Mouse (Mus musculus) liver, embryonic 14.5 days (tissue): ENCODE measurements around the gene Thap3. TPM values are rescaled to one million over a fixed set of nuclear protein-coding genes. Genes with fewer than 3 reads are reported as not detected.

Source experiments
- ATAC-seq: fragments of 200-750 bp; cut with Nextera tagmentation; 2 replicates; pipeline ENCODE4 v1.8.0; 2017; ENCODE audit warnings: moderate number of reproducible peaks, mild to moderate bottlenecking, moderate library complexity; ENCODE audit not compliant: insufficient read depth
- DNase-seq, 3 experiments: peaks; one replicate each; pipeline ENCODE4 v3.0.0-alpha.2; 2012 to 2013; ENCODE audit warnings: low read depth in 3 of 3, low spot score in 3 of 3
- H3K27ac ChIP-seq: fragments of 300-500 bp; sonication (generic); 2 replicates; pipeline ENCODE4 v1.5.1; 2014; ENCODE audit warnings: moderate library complexity, mild to moderate bottlenecking, control low read depth, inconsistent platforms
- H3K27me3 ChIP-seq: fragments of 300-500 bp; sonication (generic); 2 replicates; pipeline ENCODE4 v1.6.1; 2014; ENCODE audit warnings: mild to moderate bottlenecking, low read length, moderate library complexity; ENCODE audit not compliant: control insufficient read depth, insufficient read depth
- H3K36me3 ChIP-seq: fragments of 300-500 bp; sonication (generic); replicated peaks from 2 replicates; pipeline ENCODE4 v1.6.1; 2014; ENCODE audit warnings: low read depth; ENCODE audit not compliant: control insufficient read depth, insufficient read depth
- H3K4me1 ChIP-seq, 2 experiments: fragments of 200-500 bp in 1 of 2; fragments of 300-500 bp in 1 of 2; sonication (generic) in 1 of 2; replicated peaks; 2 replicates each; pipeline ENCODE4 v1.6.1; 2012 to 2014; ENCODE audit warnings: antibody characterized with exemption in 1 of 2, inconsistent platforms in 1 of 2, low read length in 1 of 2; ENCODE audit not compliant: control insufficient read depth in 2 of 2, insufficient read depth in 2 of 2
- H3K4me2 ChIP-seq: fragments of 300-500 bp; sonication (generic); 2 replicates; pipeline ENCODE4 v1.6.1; 2014; ENCODE audit warnings: low read depth, mild to moderate bottlenecking, control low read depth, moderate library complexity
- H3K4me3 ChIP-seq, 2 experiments: fragments of 200-500 bp in 1 of 2; fragments of 300-500 bp in 1 of 2; sonication (generic) in 1 of 2; 2 replicates each; pipeline ENCODE4 v1.5.1; 2012 to 2014; ENCODE audit warnings: low read depth in 2 of 2, low read length in 2 of 2, mild to moderate bottlenecking in 2 of 2, control low read depth in 1 of 2, inconsistent platforms in 1 of 2, moderate library complexity in 1 of 2; ENCODE audit not compliant: insufficient read depth in 1 of 2
- H3K9ac ChIP-seq: fragments of 300-500 bp; sonication (generic); replicated peaks from 2 replicates; pipeline ENCODE4 v1.6.1; 2014; ENCODE audit warnings: mild to moderate bottlenecking, control low read depth, moderate library complexity
- H3K9me3 ChIP-seq: fragments of 300-500 bp; sonication (generic); 2 replicates; pipeline ENCODE4 v1.6.1; 2016; ENCODE audit warnings: low read length, mixed read lengths; ENCODE audit not compliant: control insufficient read depth
- CTCF ChIP-seq: IDR thresholded peaks from 2 replicates; pipeline ENCODE4 v1.5.1; 2016; ENCODE audit warnings: antibody characterized with exemption, low read depth, control low read depth
- EP300 ChIP-seq: IDR thresholded peaks from 2 replicates; pipeline ENCODE4 v1.6.1; 2016; ENCODE audit warnings: antibody characterized with exemption, low read depth
- WGBS: fragments of 180-500 bp; shearing (Covaris S2); extraction: QIAGEN DNeasy Blood & Tissue Kit; methylation state at CpG from one replicate; pipeline ENCODE4 v1.1.7; 2014; ENCODE audit not compliant: insufficient replicate concordance; 5-methylcytosine and 5-hydroxymethylcytosine counted together
- polyA plus RNA-seq, 2 experiments: library from polyadenylated mRNA; depleted of rRNA in 1 of 2; stranded (reverse) in 1 of 2; unstranded in 1 of 2; fragments of >200 nt; fragmentation: Nextera tagmentation in 1 of 2; extraction: Ambion mirVana in 1 of 2; gene quantifications; 2 replicates each; pipeline versions ENCODE4 v1.2.1 to v1.2.3; 2012 to 2014

Thap3 gene
- polyA plus RNA-seq, 2 experiments, result 4.5 to 5.0 TPM

DNA sequence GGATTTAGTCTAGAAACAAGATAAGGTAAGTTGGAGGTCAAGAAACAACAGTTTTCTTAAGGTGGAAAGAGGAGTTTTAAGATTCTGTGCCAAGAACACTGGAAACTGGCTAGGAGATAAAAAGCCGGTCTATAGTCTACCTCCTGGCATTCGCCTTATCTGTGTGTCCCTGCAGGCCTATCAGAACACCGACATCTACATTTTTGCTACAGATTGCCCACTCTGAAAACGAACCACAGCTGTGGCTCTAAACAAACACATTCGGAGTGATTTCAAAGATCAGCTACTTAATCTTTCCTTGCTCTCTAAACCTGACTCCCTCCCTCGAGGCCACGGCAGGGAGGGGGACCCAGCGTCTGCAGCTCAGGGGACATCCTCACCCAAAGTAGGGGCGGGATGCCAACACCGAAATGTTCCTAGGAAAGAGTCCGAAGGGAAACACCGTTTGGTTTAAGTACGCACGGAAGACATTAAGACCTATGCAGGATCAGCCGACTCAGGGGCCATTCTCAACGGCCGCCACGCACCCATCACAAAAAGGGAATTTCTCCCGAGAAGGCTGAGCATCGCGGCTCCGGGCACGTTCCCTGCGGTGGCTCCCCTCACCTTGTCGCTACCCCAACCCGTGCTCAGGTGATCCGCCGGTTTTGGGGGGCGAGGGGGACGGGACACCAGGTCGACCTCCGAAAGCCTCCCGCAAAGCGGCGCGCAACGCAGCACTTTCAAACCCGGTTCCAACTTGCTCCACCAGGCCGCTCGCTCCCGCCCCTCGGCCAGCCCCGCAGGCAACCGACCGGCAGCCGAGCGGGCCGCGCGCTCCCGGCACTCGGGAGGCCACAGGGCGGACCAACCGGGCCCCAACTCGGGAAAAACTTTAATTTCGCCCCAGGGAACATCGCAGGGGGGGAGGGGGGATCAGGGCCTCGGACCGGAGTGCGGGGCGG lies 5.7 kb upstream of the Thap3 start:
- peak in 2 of 3 experiments; percentile 45 to 55 for DNase-seq

DNA sequence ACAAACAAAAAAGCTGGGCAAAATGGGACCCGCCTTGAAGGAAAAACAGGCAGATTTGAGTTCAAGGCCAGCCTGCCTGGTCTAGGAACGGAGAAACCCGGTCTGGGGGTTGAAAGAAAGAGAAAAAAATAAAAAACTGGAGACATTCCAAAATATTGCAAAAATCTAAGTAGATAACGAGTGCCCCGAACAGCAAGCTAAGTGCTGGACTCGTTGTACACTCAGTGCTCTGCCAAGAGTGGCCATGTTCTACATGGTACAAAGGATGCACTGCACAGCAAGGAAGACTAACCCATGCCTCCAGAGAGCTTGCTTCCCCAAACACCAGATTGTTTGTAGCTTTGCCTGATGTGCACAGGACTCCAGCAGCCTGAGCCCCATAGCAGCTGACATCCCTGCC lies 4.2 kb upstream of the Thap3 start:
- no peaks in the 10 kb centered on the region for H3K9me3 ChIP-seq
- no peak overlapping the region for H3K4me2 ChIP-seq
- no peak overlapping the region for H3K9ac ChIP-seq
- no peak overlapping the region for H3K4me3 ChIP-seq
- no peak for TF ChIP-seq CTCF
- TF ChIP-seq EP300, result no peak
- peaks cover 20 to 27% of the 10 kb centered on the region in 2 experiments for H3K4me1 ChIP-seq
- DNase-seq (no peak), ATAC-seq (no peak)
- H3K27me3 ChIP-seq, result peaks cover 14% of the 10 kb centered on the region
- H3K27ac ChIP-seq, result no peak overlapping the region
- peaks cover 11% of the 10 kb centered on the region; the same call in 1 of the 2 replicates for H3K36me3 ChIP-seq
- 80% methylated on average over 6 of the region's 6 CpGs for WGBS

More for the DNA sequence above, 5.7 kb upstream of the Thap3 start:
- Histone ChIP-seq H3K36me3 (peaks cover 11% of the 10 kb centered on the region; the same call in 1 of the 2 replicates), H3K4me2 (peak overlapping the region; percentile 99), H3K9ac (peak overlapping the region; percentile 92), H3K27me3 (peaks cover 14% of the 10 kb centered on the region), H3K4me3 (peak overlapping the region; percentile 76 to 81), H3K27ac (no peak overlapping the region), H3K4me1 (peaks cover 14 to 19% of the 10 kb centered on the region in 2 experiments), H3K9me3 (no peaks in the 10 kb centered on the region)
- no peak for ATAC-seq
- TF ChIP-seq EP300, result peak; percentile 64
- TF ChIP-seq CTCF, result no peak
- 3% methylated on average over 61 of the region's 61 CpGs for WGBS

DNA sequence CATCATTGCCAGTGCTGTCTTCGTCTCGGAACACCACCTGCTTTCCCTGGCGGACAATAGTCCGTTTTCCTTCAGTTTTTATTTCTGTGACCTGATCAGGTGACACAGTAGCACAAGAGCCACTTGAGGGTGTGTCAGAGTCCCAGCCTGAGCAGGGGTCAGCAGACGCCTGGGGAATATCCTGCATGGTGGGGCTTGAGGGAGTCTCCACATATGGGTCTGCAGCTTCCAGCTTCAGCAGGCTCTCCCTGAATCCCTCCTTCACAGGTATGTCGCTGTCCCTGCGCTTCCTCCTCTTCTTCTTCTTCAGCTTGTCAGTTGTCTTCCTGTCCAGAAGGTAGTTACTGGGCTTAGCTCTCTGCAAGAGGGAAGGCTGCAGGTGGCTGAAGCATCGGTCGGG lies 3.3 kb upstream of the Thap3 start:
- no peak for TF ChIP-seq CTCF
- TF ChIP-seq EP300, result no peak
- Histone ChIP-seq H3K27ac (no peak overlapping the region), H3K36me3 (peaks cover 11% of the 10 kb centered on the region; the same call in 1 of the 2 replicates), H3K9me3 (no peaks in the 10 kb centered on the region), H3K9ac (no peak overlapping the region), H3K4me2 (no peak overlapping the region), H3K27me3 (peaks cover 14% of the 10 kb centered on the region), H3K4me1 (peaks cover 17 to 23% of the 10 kb centered on the region in 2 experiments), H3K4me3 (no peak overlapping the region)
- 89% methylated on average over 9 of the region's 9 CpGs for WGBS
- no peak for ATAC-seq
- DNase-seq, result no peak

DNA sequence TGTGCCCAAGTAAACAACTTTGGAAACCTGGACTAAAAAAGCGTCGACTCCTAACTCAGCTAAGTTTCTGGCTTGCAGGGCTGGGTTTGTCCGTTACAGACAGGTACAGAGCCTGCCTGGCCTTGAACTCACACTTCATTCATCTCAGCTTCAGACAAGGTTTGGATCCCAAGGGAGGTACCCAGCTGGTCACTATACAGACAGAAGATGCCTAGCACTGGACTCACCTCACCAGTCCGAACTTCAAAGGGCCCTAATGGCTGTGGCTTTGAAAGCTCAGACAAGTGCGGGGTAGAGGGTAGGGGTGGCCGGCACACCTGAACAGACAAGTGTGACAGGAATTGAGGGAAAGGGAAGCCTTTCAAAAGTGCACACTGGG lies 302 bp upstream of the Thap3 start:
- no peak overlapping the region for H3K27ac ChIP-seq
- no peak for DNase-seq
- 44% methylated on average over 6 of the region's 6 CpGs for WGBS

DNA sequence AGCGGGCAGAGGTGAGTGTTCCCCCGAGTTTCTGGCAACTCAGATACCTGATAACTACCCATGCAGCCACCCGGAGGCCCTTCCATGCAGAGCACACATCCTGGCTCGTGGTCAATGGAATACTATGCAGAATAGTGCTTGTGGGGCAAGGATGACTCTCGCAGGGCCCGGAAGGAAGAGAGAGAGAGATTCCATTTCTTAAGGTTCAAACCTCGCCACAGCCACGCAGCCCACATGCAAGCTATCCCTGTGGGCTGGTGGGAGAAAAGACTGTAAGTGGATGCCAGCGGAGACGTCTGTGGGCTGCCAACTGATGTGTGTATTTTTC lies 819 bp downstream of the Thap3 start:
- H3K9me3 ChIP-seq, result no peaks in the 10 kb centered on the region
- no peaks in the 10 kb centered on the region; the same call in 1 of the 2 replicates for H3K27me3 ChIP-seq
- no peak for ATAC-seq
- peak overlapping the region; percentile 99 for H3K4me2 ChIP-seq
- DNase-seq, result no peak
- TF ChIP-seq EP300 (no peak), CTCF (no peak)
- H3K4me1 ChIP-seq, result peaks cover 12% of the 10 kb centered on the region in 2 experiments
- H3K9ac ChIP-seq, result peak overlapping the region; percentile 84
- peaks cover 11% of the 10 kb centered on the region; the same call in 1 of the 2 replicates for H3K36me3 ChIP-seq
- 27% methylated on average over 10 of the region's 10 CpGs for WGBS
- peak overlapping the region; percentile 72 to 80 for H3K4me3 ChIP-seq
- no peak overlapping the region for H3K27ac ChIP-seq

More for the DNA sequence above, 302 bp upstream of the Thap3 start:
- 0 out of 2 replicates have a peak, but pooled peaks have one; percentile 6 for ATAC-seq
- peak overlapping the region; percentile 22 to 80 for H3K4me3 ChIP-seq
- peak overlapping the region; percentile 99 for H3K4me2 ChIP-seq
- TF ChIP-seq EP300, result no peak
- no peak for TF ChIP-seq CTCF
- peak overlapping the region; percentile 84 for H3K9ac ChIP-seq
- H3K9me3 ChIP-seq, result no peaks in the 10 kb centered on the region
- H3K36me3 ChIP-seq, result peaks cover 11% of the 10 kb centered on the region; the same call in 1 of the 2 replicates
- peaks cover 12 to 15% of the 10 kb centered on the region in 2 experiments for H3K4me1 ChIP-seq
- peaks cover 5% of the 10 kb centered on the region; the same call in 1 of the 2 replicates for H3K27me3 ChIP-seq
